Mouse (Mus musculus): Measurements from ENCODE around the gene Cdc34b. TPM values are rescaled to one million over a fixed set of nuclear protein-coding genes. Genes with fewer than 3 reads are reported as not detected.

The Cdc34b gene
- polyA plus RNA-seq, 1 experiment from 2014 or later, result 0.17 TPM

- WGBS, result 85% methylated on average over 5 of the region's 5 CpGs
- Histone ChIP-seq H3K4me2 (replicated peaks) (no peak overlapping the region), H3K27ac (no peak overlapping the region), H3K4me1 (peaks cover 20% of the 10 kb centered on the region), H3K9me3 (no peaks in the 10 kb centered on the region), H3K4me3 (no peak overlapping the region), H3K36me3 (no peaks in the 10 kb centered on the region), H3K27me3 (no peaks in the 10 kb centered on the region), H3K9ac (no peak overlapping the region)
- ATAC-seq (ENCODE audit: low FRiP score, low read depth), result no peak
Observed at GRCm38 (mm10) chr11:94715622-94716021, 26.0 kb upstream of the Cdc34b start.

DNA sequence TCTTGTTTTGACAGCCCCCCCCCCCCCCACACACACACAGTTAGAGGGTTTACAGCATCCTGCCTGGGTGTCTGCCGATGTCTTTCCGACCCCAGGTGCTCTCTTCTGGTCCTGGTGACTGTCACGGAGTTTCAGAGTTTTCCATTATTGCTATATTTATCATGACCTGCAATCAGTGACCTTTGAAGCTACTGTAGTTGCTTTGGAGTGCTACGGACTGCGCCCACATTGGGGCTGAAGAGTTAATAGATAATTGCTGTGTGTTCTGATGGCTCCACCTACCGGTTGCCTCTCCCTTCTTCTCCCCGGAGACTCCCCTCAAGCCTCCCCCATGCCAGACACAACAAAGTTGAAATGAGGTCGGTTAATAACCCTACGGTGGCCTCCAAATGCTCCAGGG, 24.8 kb upstream of the Cdc34b start:
- Histone ChIP-seq H3K36me3 (no peaks in the 10 kb centered on the region), H3K4me2 (replicated peaks) (peak overlapping the region; percentile 23), H3K4me1 (peaks cover 20% of the 10 kb centered on the region), H3K9me3 (no peaks in the 10 kb centered on the region), H3K9ac (no peak overlapping the region), H3K4me3 (no peak overlapping the region), H3K27ac (no peak overlapping the region), H3K27me3 (no peaks in the 10 kb centered on the region)
- WGBS, result 7% methylated on average over 9 of the region's 9 CpGs
- ATAC-seq (ENCODE audit: low FRiP score, low read depth), result no peak

DNA sequence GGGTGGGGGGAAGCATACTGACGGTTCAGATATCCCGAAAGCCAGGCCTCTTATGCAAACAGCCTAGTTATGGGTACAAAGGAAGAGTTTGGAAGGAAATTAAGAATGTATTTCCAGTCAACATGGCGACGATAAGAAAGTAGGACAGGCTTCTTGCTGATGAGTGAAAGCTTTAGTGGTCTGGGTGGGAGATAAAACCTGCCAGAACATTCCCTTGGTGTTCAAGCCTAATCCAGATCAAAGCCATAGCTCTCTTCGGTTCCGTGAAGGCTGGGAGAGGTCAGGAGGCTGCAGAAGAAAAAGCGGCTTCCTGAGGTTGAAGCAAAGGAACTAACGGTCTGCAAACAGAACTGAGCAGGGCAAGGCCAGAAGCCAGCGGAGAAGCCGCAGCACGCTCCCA, 24.3 kb upstream of the Cdc34b start:
- H3K4me1 ChIP-seq, result peaks cover 20% of the 10 kb centered on the region
- no peaks in the 10 kb centered on the region for H3K9me3 ChIP-seq
- H3K9ac ChIP-seq, result no peak overlapping the region
- peak overlapping the region; percentile 23 for H3K4me2 ChIP-seq (replicated peaks)
- no peak for ATAC-seq (ENCODE audit: low FRiP score, low read depth)
- H3K4me3 ChIP-seq, result no peak overlapping the region
- H3K36me3 ChIP-seq, result no peaks in the 10 kb centered on the region
- H3K27ac ChIP-seq, result no peak overlapping the region
- H3K27me3 ChIP-seq, result no peaks in the 10 kb centered on the region
- 29% methylated on average over 11 of the region's 11 CpGs for WGBS

DNA sequence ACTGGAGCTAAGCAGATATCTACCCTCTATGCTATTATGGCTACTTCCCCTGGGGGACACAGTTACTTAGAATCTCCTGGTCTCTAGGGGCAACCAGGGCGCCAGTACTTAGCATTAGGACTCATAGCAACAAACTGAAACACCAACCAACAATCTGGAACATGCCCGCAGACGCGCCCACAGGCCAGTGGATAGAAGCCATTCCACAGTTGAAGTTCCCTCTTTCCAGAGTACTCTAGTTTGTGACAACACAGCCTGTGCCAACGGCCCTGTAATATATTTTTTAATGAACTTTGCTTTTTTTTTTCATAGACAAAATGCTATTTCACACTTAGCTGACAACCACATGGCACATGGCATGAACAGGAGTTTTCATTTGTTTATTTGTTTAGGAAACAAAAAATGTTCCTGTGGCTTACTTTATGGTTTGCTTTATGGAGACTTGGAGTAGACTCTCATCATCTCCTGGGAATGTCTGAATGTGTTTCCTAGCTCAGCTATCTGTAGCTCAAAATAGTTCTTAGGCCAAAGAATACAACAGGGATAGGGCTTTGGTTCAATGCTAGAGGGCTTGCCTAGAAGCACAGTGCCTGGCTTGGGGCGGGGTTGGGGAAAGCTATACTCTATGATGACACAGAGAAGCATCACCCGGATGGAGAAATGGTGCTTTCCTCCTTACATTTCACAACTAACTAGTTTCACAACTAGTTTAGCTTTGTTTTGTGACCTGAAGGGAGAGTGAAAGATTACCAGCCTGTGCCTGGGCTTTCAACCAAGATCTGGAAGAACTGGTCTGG, 23.3 kb upstream of the Cdc34b start:
- H3K4me2 ChIP-seq (replicated peaks), result no peak overlapping the region
- no peak overlapping the region for H3K9ac ChIP-seq
- ATAC-seq (ENCODE audit: low FRiP score, low read depth), result no peak
- 87% methylated on average over 7 of the region's 7 CpGs for WGBS
- H3K27ac ChIP-seq, result no peak overlapping the region
- no peaks in the 10 kb centered on the region for H3K36me3 ChIP-seq
- no peaks in the 10 kb centered on the region for H3K9me3 ChIP-seq
- peaks cover 15% of the 10 kb centered on the region for H3K4me1 ChIP-seq
- no peaks in the 10 kb centered on the region for H3K27me3 ChIP-seq
- H3K4me3 ChIP-seq, result no peak overlapping the region

DNA sequence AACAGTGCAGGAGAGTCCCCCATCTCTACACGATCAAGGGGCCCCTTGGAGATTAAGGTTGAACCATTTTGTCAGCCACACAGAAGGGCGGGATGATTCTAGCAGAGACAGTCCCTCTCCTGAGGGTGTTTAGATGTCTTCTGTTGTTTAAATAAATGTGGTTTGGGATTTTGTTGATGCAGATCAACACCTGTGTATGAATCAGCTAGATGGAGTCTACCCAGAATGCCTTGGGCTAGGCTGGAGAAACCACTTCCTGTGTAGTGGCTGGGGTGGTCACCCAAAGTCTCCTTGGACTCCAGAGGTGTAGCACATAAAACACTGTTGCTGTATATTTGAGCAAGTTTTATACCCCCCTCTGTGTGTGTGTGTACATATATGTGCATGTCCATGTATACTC, 22.4 kb upstream of the Cdc34b start:
- peaks cover 11% of the 10 kb centered on the region for H3K4me1 ChIP-seq
- no peaks in the 10 kb centered on the region for H3K27me3 ChIP-seq
- no peak overlapping the region for H3K4me3 ChIP-seq
- no peaks in the 10 kb centered on the region for H3K9me3 ChIP-seq
- no peaks in the 10 kb centered on the region for H3K36me3 ChIP-seq
- no peak overlapping the region for H3K27ac ChIP-seq
- ATAC-seq (ENCODE audit: low FRiP score, low read depth), result no peak
- no peak overlapping the region for H3K9ac ChIP-seq
- 80% methylated on average over 2 of the region's 2 CpGs for WGBS
- H3K4me2 ChIP-seq (replicated peaks), result no peak overlapping the region

DNA sequence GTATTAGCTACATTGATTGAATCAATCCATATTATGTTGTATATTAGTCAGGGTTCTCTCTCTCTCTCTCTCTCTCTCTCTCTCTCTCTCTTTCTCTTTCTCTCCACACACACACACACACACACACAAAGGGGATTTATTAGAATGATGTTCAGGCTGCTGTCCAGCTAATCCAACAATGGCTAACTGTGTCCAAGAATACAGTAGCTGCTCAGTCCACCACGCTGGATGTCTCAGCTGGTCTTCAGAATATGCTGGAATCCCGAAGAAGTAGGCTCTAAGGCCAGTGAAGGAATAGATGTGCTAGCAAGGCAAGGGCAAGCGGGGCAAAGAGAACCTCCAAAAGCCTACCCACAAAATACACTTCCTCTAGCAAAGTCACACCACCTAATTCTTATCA, 14.3 kb upstream of the Cdc34b start:
- no peak overlapping the region for H3K9ac ChIP-seq
- no peaks in the 10 kb centered on the region for H3K36me3 ChIP-seq
- H3K9me3 ChIP-seq, result no peaks in the 10 kb centered on the region
- H3K4me1 ChIP-seq, result no peaks in the 10 kb centered on the region
- H3K4me2 ChIP-seq (replicated peaks), result no peak overlapping the region
- WGBS, result 91% methylated on average over 3 of the region's 3 CpGs
- H3K27me3 ChIP-seq, result no peaks in the 10 kb centered on the region
- ATAC-seq (ENCODE audit: low FRiP score, low read depth), result no peak
- no peak overlapping the region for H3K4me3 ChIP-seq
- H3K27ac ChIP-seq, result no peak overlapping the region

DNA sequence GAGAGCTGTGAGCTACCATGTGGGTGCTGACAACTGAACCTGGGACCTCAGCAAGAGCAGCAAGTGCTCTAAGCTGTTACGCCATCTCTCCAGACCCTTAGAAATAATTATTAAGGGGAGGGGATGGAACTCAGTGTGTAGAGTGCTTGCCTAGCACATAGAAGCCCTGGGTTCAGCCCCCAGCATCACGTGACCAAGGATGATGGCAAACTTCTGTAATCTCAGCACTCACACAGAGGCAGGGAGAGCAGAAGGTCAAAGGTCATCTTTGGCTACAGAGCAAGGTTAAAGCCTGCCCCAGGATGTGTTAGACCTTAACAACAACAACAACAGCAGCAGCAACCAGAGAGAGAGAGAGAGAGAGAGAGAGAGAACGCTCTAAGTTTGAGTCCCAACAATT, 13.0 kb upstream of the Cdc34b start:
- H3K27me3 ChIP-seq, result no peaks in the 10 kb centered on the region
- no peaks in the 10 kb centered on the region for H3K4me1 ChIP-seq
- no peak overlapping the region for H3K4me3 ChIP-seq
- no peak for ATAC-seq (ENCODE audit: low FRiP score, low read depth)
- no peak overlapping the region for H3K27ac ChIP-seq
- no peak overlapping the region for H3K9ac ChIP-seq
- 75% methylated on average over 3 of the region's 3 CpGs for WGBS
- H3K36me3 ChIP-seq, result no peaks in the 10 kb centered on the region
- no peak overlapping the region for H3K4me2 ChIP-seq (replicated peaks)
- no peaks in the 10 kb centered on the region for H3K9me3 ChIP-seq

DNA sequence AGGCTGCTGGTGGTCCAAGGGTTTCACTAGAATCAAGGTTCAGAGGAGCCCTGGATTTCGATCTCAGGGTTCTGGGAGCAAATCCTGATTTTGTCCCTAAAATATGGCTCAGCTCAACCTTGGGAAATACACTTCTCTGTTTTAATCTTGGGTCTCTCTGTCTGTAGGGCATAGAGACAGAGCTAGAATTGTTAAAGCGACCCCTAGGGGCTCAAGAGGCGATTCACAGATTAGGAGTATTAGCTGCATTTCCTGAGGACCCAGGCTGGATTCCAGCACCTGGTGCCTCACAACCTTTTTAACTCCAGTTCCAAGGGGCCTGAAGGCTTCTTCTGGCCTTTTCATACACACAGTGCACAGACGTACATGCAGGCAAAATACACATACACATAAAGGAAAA, 12.0 kb upstream of the Cdc34b start:
- Histone ChIP-seq H3K4me1 (no peaks in the 10 kb centered on the region), H3K27me3 (no peaks in the 10 kb centered on the region), H3K9ac (no peak overlapping the region), H3K36me3 (no peaks in the 10 kb centered on the region), H3K4me3 (no peak overlapping the region), H3K9me3 (no peaks in the 10 kb centered on the region), H3K4me2 (replicated peaks) (no peak overlapping the region), H3K27ac (no peak overlapping the region)
- no peak for ATAC-seq (ENCODE audit: low FRiP score, low read depth)
- WGBS, result 30% methylated on average over 4 of the region's 4 CpGs

- ATAC-seq (ENCODE audit: low FRiP score, low read depth), result no peak
Observed at GRCm38 (mm10) chr11:94730261-94730660, 11.3 kb upstream of the Cdc34b start.

DNA sequence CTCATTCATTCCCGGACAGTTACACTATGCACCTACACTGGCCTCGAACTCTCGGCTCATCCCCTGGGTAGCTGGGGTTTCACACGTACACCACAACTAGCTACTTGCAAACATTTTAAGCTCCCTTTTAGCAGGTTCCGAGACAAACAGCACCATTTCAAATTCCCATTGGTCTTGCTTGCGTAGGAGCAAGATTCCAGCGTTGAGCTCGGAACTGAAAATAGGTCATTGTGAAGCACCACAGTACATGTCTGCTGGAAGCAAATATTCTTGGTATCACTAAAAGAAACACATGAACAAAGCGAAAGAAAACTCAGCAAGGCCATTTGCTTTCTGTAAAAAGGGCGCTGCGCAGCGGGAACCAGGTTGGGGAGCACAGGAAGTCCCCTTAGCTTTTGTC, 10.4 kb upstream of the Cdc34b start:
- no peak for ATAC-seq (ENCODE audit: low FRiP score, low read depth)
- WGBS, result 84% methylated on average over 12 of the region's 12 CpGs
- Histone ChIP-seq H3K36me3 (no peaks in the 10 kb centered on the region), H3K4me3 (no peak overlapping the region), H3K9ac (no peak overlapping the region), H3K4me2 (replicated peaks) (no peak overlapping the region), H3K4me1 (no peaks in the 10 kb centered on the region), H3K27ac (no peak overlapping the region), H3K27me3 (no peaks in the 10 kb centered on the region), H3K9me3 (no peaks in the 10 kb centered on the region)

More at GRCm38 (mm10) chr11:94730261-94730660, 11.3 kb upstream of the Cdc34b start:
- H3K9ac ChIP-seq, result no peak overlapping the region
- no peaks in the 10 kb centered on the region for H3K27me3 ChIP-seq
- WGBS, result 34% methylated on average over 5 of the region's 5 CpGs
- H3K4me3 ChIP-seq, result no peak overlapping the region
- no peak overlapping the region for H3K4me2 ChIP-seq (replicated peaks)
- no peak overlapping the region for H3K27ac ChIP-seq
- no peaks in the 10 kb centered on the region for H3K9me3 ChIP-seq
- no peaks in the 10 kb centered on the region for H3K36me3 ChIP-seq
- H3K4me1 ChIP-seq, result no peaks in the 10 kb centered on the region

DNA sequence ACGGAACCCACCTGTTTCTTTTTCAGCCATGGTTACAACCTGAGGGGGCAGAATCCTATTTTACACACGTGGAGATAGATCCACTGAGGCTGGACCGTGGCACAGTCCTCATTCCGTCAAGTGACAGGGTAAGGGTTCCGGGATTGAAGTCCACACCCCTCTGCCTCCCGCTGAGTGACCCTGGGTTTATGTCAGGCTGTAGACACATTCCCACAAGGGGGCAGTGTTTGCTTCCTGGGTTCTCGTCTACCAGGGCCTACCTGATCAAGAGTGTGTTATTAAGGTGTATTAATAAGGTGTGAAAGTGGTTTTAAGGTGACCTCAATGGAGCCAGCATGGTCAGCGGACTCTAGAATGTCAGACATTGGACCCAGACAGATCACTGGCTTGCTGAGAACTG, 8.8 kb upstream of the Cdc34b start:
- Histone ChIP-seq H3K4me2 (replicated peaks) (no peak overlapping the region), H3K27ac (no peak overlapping the region), H3K9ac (no peak overlapping the region), H3K9me3 (no peaks in the 10 kb centered on the region), H3K4me3 (no peak overlapping the region), H3K27me3 (no peaks in the 10 kb centered on the region), H3K4me1 (no peaks in the 10 kb centered on the region), H3K36me3 (no peaks in the 10 kb centered on the region)
- 45% methylated on average over 8 of the region's 8 CpGs for WGBS
- no peak for ATAC-seq (ENCODE audit: low FRiP score, low read depth)

DNA sequence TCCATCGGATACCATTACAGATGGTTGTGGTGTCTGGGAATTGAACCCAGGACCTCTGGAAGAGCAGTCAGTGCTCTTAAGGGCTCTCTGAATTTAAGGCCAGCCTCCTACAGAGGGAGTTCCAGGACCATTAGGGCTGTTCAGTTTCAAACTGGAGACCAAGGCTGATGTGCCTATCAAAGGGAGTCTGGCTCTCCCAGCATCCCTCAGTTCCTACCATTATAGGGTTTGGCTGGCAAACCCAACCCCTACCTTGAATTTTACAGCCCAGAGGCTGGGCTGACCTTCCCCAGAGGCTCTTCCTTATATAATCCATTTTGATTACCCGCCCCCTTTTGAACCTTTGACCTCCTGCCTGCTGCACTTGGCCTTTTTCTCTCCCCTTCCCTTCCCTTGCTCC, 5.8 kb upstream of the Cdc34b start:
- Histone ChIP-seq H3K4me2 (replicated peaks) (no peak overlapping the region), H3K36me3 (no peaks in the 10 kb centered on the region), H3K4me3 (no peak overlapping the region), H3K9ac (no peak overlapping the region), H3K4me1 (no peaks in the 10 kb centered on the region), H3K27ac (no peak overlapping the region), H3K9me3 (no peaks in the 10 kb centered on the region), H3K27me3 (no peaks in the 10 kb centered on the region)
- no peak for ATAC-seq (ENCODE audit: low FRiP score, low read depth)
- 70% methylated on average over 2 of the region's 2 CpGs for WGBS

Measured in limb, embryonic 13.5 days (tissue).